Mouse (Mus musculus): ENCODE data around the gene Cd300a.

GRCm38 (mm10) chr11:114922439-114922838, 32.6 kb downstream of the Cd300a start:
- TF ChIP-seq CTCF (IDR thresholded peaks at IDR 0.05; ENCODE audit: extremely low read depth, insufficient read depth, insufficient read length, insufficient replicate concordance) (no peak), POLR2A (IDR thresholded peaks at IDR 0.05; ENCODE audit: low read depth, low read length) (no peak)

Data from spleen, adult 2 months (tissue).